Mouse (Mus musculus) frontal cortex, adult 2 months (tissue): ENCODE measurements around the gene Rasal3. TPM values are rescaled to one million over a fixed set of nuclear protein-coding genes. Genes with fewer than 3 reads are reported as not detected.

Source experiments
- DNase-seq, 2 experiments: peaks; one replicate each; pipeline ENCODE4 v3.0.0; 2022; ENCODE audit warnings: low spot score in 1 of 2; ENCODE audit errors: extremely low spot score in 1 of 2
- polyA plus RNA-seq: library from polyadenylated mRNA; depleted of rRNA; stranded (reverse); fragments of >200 nt; gene quantifications from 2 replicates; pipeline ENCODE4 v1.2.3, GENCODE M21; 2012

Gene Rasal3
- polyA plus RNA-seq, 1 experiment, result 5.4 TPM

DNA sequence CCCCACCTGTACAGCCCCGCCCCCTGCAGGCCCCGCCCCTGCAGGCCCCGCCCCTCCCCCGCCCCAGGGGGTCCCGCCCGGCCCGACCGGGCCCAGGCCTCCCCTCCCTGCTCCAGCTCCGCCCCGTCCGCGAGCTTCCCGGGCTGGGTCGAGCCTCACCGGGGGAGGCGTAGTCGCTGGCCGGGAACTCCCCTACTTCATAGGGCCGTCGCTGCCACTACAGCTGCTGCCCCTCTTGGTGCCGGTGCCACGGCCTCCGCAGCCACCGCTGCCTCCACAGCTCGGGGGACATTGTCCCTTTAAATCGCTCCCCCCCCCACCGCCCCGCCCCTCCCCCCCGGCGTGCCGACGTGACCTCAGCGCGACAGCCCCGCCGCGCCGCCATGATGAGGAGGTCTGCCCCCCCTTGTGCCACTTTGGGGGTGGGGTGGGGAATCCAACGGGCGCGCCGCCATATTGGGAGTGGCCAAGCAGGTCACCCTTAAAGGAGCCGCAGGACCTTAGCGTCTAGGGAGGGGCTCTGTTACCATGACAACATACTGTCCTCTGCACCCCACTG, 14.2 kb downstream of the Rasal3 start, which contains the start of gene Wiz:
Gene Wiz (minus strand): TSS at position 339 of the 559 bp plus-strand sequence.
- DNase-seq, result peak; percentile 89 to 96

DNA sequence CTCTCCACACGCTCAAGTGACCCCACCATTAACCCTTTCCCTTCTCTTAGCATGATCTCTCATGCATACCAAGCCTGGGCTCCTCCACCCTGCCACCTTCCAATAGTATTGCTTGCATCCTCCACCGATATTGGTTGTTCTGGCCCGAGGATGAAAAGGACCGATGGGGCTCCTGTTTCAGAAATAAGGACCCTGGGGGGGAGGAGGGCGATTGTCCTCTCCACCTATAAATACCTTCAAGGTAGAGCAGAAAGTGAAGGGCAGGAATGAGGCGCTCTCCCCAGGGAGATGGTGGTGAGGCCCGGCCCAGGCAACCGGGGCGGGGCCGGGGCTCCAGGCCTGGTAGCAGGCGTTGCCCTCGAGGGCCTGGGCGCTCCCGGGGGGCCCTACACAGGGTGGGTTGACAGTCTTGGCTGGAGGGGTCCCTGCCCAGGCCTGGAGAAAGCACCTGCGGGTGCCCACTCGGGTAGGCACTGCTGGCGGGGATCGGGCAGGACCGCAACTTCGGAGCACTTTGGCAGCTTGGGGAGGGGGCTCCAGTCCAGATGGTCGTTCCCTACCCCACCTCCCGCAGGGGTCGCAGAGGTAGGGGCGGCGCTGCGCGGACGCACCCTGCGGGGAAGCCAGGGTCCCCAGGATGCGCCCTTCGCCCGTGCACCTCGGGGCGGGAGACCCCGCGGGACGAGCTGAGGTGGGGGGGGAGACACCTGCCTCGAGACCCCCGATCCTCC, 14.8 kb downstream of the Rasal3 start:
- DNase-seq, result peak in 1 of 2 experiments; percentile 16

DNA sequence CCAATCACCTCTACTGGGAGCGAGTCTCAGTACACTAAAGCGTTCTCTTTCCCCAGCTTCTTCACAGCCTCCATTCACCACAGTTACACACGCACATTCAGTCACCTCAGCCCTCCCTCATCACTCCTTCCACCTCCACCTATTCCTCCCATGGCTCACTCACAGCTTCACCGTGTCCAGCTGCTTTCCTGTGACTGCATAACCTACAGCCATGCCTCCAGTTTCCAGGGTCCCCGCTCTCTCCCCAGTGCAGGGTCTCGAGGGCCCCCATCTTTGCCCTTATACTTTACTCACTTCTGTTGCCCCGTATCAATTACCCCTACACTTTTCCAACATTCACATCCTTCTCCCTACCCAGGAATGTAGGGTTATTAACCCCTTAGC, 15.4 kb downstream of the Rasal3 start:
- peak in 1 of 2 experiments; percentile 12 for DNase-seq

DNA sequence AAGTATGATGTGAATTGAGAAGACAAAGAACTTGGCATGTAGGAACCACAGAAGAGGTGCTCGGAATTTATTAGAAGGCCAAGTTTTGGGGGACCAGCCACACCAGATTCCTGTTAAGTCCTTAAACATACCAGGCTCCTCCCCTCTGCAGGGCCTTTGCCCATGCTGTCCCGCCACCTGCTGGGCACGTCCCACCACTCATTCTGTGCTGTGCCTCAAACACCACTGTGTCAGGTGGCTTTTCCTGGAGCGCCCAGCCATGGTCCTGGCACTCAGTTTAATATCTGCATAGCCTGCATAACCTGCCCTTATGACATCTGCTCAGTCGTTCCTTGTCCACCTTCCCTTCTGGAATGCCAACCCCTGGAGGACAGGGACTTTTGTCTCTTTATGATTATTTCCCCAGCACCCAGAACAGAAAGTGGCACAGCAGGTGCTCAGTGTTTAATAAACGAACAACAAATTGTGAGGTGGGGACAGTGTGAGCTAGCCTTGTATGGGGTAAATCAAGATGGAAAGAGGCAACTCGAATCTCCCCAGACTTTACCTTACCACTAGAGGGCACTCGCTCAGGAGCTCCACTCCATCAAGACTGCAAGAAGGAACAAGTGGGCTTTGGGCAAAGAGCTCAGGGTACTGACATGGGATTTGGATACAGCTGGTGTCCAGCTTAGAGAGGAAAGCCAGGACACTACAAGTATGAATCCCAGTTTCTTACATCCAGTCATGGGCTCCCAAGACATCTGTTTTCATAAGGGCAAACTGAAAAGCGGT, 16.5 kb downstream of the Rasal3 start:
- peak in 1 of 2 experiments; percentile 74 for DNase-seq

DNA sequence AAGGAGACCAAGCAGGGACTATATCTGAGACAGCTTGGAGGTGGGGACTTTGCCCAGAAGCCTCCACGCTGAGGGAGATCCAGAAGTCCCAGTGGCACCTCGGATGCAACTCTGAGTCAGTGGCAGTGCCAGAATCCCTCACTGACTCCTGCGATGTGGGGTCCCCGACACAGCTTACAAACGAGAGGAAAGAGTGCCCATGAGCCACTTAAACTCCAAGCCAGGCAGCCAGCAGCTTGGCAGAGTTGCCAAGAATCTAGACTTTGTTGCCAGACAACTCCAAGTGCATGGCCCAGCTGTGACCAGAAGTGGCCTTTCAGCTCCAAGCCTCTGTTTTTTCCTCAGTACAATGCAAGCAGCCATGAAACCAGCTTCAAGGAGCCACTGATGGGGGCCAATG, 19.7 kb downstream of the Rasal3 start:
- DNase-seq, result no peak

DNA sequence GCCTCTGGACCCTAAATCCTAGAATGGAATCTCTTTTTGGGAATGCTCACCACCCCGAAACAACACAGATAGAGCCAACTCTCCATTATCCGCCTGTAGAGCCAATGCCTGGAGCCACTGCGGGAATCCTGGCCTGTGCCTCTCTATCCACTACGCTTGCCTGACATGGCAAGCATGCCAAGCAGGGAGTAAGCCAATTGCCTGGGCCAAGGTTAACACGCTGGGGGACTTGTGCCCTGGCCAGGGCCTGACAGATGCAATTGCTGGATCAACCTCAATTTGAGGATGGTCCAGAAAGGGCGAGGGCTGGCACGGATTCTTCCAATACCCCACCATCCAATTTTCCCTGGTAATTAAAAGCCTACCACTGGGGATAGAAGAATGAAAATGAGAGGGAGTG, 20.8 kb downstream of the Rasal3 start:
- DNase-seq, result no peak

DNA sequence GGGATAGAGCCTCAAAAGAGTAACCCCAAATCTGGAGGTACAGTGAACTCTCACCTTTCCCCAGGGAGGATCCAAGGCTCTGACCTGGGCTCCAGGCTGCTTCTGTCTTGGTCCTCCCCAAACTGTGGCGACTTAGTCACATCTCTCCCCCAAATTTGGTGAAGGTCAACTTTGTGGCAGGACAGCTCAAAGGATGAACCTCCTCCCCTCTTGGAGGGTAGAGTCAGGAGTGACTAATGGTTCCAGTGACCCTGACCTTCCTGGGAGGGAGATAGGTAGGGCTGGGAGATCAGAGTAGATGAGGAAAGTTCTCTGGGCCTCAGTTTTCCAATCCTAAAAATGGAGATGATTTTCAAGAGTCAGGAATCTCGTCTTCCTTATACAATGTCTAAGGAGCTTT, 24.6 kb downstream of the Rasal3 start:
- no peak for DNase-seq

DNA sequence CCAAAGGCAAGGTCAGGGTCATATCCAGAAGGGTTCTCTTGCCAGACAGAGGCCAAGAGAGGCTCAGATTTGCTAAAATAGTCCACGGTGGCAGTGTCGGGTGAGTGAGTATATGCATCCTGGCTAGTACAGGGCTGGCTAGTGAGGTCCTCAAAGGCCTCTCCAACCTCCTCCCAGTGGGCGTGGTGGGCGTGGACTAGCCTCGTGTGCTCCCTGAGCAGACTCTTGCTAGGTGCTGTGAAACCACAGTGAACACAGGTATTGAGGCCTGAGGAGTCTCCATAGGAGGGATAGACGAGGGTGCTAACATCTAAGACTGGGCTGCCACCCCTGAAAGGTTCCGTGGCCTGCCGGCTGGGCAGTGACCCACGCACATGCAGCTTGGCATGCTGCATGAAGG, 26.2 kb downstream of the Rasal3 start:
- DNase-seq, result no peak

DNA sequence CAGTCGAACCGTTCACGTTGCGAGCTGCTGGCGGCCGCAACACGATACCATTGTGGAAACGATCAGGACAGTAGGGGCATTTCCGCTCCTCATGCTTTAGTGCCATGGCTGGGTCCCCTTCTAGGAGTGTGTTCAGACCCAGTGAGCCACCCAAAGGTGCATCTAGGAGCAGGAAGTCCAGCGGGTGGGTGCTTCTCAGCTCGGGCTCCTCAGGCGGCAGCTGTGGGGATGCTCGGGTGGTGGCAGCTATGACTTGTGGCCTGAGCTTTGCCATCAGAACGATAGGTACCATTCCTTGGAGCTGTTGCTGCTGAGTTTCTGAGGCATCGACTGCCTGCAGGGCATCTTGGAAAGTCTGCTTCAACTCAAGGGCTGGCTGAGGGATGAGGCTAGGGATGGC, 26.9 kb downstream of the Rasal3 start:
- no peak for DNase-seq

DNA sequence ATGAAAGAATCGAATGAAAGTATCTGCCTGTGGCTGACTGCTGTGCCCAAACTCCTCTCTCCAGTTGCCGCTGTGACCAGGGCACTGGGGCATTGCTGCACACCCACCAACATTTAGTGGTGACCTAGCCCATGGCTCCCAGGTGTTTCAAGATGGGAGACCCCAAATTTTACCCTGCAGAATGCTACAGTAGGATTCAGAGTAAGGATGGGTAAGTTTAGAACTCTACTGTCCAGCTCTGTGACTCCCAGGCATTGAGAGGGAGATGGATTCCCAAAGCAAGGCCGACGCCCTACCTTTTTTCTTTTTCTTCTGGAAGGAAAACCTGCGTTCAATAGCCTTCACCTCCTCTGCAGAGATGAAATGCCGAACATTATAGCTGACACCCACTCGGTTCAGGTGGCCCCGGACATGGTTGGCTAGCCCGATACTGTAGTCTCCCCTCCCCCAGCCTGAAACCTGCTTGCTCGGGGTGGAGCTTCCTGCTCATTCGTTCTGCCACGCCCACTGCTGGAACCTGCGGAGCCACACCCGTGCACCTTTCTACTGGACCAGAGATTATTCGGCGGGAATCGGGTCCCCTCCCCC, 34.3 kb downstream of the Rasal3 start:
- no peak for DNase-seq

DNA sequence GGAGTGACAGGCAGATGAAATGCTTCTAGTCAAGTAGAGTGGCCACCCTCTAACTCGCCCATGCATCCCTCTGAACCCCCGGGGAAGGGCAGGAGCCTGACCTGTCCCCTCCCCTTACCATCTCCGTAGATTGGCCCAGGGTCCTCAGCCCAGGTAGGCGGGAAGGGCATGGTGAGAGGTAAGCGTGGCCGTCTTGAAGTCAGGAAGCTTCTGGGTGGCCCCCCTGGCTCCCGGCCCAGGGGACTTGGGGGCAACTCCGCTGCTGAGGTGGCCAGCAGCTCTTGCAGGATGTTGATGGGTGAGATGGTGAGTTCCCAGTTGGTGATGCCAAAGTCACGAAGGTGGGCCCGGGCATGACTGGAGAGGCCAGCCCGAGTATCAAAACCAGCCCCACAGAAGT, 35.7 kb downstream of the Rasal3 start:
- no peak for DNase-seq

DNA sequence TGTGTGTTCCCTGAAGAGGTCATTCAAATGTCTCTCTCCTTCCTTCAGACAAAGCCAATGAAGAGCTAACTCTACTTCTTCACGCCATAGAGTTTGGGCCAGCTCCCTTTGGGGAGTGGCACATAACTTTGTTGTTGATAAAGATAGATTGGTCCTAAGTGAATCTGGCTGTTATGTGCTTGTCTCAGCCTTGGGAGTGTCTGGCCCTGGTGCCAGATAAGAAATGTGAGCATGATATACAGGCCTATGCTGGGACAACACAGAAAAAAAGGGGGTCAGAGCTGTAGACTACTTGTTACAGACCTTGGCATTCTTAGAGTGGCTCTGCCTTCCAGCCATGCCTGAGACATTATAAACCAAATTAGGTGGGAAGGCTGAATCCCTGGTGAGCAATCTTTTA, 38.1 kb downstream of the Rasal3 start:
- no peak for DNase-seq

DNA sequence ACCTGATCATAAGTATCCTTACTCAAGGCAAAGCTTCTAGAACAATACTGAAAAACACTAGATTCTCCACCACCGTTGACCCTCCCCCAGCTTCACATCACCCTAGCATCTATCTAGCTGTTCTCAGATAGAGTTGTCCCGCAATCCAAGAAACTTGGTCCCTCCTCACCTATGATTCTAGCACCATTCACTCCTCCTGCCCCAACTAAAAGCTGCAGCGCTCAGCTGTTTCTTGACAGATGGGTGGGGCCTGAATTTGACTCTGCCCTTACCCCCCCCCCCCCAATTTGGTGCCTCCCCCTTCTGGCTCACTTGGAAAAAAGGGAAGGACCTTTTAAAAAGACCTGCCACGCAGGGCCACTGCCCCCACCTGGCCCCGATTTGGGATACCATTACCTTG, 38.5 kb downstream of the Rasal3 start:
- no peak for DNase-seq

DNA sequence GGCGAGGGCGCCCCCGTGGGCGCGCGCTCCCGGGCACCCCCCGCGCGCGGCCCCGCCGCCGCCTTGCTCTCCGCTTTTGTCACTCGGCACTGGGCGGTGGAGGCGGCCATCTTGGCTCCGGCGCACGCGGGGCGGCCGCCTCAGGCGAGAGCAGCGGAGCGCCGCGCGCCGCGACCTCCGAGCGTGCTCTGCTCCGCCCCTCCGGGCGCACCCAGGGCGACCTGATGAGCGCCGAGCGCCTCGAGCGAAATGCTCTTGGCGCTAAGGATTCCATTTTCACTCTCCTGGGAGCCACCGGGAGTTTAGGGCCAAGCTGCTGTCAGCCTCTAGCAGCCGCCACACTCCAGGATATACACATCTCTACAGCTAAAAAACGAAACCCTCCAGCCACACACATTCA, 39.1 kb downstream of the Rasal3 start:
- peak; percentile 68 to 90 for DNase-seq

DNA sequence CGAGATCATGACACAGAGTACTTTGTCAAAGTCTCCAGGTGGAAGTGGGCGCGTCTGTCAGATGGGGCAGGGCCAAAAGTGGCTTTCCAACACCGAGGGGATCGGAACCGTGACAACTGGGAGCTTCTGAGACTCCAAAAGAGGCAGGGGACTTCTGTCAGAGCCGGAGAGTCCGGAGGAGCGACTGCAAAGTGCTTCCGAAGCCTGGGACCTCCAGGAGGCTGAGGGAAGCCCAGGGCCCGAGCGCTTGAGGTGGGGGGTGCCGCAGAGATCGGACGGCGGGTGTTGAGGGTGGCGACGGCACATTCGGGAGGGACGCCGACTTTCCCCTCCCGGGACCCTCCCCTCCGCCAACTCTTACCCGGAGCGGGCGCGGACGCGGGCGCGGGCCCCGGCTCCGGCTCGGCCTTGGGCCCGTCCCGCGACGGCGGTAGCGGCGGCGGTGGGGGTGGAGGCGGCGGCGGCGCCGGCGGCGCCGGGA, 39.5 kb downstream of the Rasal3 start:
- no peak for DNase-seq

DNA sequence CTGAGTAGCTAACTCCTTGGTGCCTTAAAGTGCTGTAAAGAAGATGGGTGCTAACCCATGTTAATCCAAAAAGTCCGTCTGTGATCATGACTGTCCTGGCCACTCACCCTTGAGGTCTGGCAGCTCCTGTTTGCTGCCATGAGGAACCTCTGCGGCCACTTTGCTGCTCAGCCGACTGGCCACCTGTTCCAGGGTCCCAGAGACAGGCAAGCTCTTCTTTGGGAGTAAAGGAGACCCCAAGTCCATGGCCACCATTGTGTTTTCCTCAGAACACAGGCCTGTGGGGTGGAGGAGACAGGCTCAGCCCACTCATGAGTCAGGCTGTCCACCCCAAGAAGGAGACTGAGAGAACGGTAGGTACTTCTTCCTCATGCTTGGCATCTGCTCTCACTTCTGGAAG, 40.7 kb downstream of the Rasal3 start:
- no peak for DNase-seq

DNA sequence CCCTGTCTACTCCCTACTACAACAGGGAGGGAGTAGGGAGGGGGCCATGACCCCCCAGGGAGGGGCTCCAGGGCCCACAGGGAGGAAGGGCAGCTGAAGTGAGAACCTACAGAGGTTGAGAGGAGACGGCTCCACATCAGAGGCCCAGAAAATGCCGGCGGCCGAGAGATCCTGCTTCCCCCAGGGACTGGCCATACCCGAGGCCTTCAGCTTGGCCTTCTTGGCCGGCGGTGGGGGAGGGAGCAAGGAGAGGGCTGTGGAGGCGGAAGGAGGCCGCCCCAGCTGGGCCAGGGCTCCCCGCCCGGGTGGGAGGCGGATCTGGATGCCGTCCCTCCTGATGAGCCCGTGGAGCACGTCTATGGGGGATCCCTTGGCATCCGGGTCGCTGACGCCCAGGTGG, 43.5 kb downstream of the Rasal3 start:
- no peak for DNase-seq

DNA sequence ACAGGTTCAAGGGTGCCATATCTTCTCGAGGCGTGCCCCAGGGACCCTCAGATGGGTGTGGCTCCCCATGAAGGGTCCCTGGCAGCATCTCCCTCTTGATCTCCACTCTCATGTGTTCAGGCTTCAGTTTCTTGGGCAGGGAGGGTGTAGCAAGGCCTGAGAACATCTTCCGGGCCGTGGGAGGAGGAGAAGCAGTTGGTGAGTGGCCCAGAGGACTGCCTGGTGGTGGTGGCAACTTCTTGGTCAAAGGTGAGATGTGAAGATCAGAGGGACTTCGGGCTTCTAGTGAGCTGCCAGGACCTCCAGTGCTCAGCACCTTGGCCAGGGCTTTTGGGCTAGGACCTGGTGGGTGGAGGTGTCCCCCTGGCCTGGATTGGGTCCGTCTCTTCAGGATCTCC, 44.4 kb downstream of the Rasal3 start:
- no peak for DNase-seq

DNA sequence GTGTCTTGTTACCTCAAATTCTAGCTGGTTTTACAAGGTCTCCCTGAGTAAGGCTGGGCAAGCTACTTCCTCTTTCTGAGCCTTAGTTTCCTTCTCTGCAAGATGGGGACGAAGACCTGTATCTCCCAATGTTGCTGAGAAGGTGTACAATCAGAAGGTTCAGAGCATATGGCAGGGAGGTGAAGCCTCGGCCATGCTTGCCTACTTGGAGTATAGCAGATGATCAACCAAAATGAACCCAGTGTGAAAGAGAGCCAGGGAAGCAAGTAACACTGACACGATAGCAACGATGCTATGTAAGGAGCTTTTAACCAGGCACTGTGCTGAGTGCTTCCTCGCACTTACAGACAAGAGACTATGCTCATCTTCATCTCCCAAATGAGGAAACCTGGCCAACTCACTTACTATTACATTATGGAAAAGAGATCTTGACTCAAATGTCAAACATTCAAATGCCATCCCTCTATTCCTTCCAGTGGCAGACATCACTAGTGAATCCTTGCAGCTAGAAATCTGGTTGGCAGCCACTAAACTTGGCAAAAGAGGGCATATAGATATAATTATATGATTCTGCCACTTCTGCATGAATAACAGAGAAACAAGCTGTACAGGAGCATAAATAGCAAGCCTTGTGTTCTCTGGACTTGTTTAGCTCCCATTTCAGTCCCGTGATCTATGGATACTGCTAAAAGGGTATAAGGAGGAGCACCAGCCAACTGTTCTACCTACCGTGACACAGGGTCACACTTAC, 45.0 kb downstream of the Rasal3 start:
- DNase-seq, result peak in 1 of 2 experiments; percentile 52
